Mouse (Mus musculus): ENCODE results near the gene Tst. TPM values are rescaled to one million over a fixed set of nuclear protein-coding genes. Genes with fewer than 3 reads are reported as not detected.

Tst gene
- total RNA-seq, 2 experiments from 2014 or later: 15.8 to 29.3 TPM

DNA sequence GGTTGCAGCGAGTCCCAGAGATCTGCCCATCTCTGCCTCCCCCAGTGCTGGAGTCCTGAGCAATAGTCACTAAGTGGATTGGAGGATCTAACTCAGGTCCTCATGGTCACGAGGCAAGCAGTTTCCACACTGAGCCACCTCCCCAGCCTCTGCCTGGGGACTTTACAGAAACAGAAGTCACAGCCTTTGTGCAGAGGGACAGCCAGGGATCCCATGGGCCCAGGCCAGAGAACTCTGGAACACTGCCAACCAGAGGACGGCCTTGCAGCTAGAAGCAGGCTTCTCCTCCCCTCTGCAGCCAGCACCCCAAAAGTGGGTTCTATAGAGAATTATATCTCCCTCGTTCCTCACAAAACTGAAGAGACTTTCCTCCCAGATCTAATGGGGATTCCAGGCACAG lies 3.8 kb downstream of the Tst start:
- no peak for ATAC-seq (replicated peaks; ENCODE audit: low FRiP score, poor library complexity, severe bottlenecking)

DNA sequence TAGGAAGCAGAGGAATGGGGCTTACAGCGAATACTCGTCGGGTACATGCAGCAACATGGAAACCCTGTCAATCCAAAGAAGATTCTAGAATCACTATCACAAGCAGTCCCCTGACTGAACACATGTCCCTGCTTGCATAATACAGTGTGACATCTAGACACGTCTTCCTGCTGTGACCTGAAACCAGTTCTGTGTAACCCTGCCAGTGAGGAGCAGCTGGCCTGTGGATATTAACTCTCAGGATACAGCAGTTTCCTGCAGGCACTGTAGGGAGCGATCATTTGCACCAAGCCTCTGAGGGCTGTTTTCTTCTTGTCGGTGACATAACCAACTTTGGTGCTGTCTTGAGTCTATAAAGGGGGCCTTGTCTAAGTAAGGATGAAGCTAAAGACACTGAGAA lies 4.4 kb downstream of the Tst start:
- ATAC-seq (replicated peaks; ENCODE audit: low FRiP score, poor library complexity, severe bottlenecking): no peak

DNA sequence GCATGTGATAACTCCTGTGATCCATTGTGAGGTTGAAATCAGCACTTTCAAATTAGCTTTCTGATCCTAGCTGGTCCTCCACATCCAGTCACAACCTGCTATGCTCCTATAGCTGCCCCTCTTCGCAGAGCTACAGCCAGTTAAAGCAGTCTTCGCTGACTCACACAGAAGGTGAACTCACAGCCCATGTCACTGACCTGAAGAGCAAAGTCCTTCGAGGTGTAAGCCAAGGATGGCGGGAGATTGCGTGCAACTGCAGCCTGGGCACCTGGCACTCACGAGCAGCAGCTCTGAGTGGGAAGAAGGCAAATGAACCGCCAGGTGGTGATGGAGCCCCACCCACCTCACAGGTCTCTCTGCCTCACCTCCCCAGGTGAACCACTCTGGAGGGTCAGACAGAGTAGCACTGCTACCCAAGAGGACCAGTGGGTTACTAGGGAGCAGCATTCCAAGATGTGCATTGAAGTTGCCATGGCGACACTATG lies 10.2 kb downstream of the Tst start, which contains the start of gene Tex33:
TSS of gene Tex33 (minus strand) at position 435 of the 485 bp plus-strand sequence.
- ATAC-seq (replicated peaks; ENCODE audit: low FRiP score, poor library complexity, severe bottlenecking): no peak

DNA sequence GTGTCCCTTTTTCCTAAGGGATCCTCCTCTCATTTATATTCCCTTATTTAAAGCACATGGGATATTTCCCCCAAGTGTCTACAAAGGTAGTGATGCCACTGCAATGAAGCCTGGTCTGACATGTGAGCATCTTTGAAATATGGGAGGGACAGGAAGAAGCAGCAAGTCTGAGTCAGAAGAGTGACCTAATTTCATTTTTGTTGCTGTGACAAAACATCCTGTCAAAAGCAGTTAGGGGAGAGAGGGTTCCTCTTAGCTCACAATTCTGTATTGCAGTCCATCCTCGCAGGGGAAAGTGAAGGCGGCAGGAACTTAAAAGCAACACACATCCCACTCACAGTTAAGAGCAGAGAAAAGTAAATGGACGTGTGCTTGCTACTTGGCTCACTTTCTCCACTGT lies 14.9 kb downstream of the Tst start:
- no peak for ATAC-seq (replicated peaks; ENCODE audit: low FRiP score, poor library complexity, severe bottlenecking)

DNA sequence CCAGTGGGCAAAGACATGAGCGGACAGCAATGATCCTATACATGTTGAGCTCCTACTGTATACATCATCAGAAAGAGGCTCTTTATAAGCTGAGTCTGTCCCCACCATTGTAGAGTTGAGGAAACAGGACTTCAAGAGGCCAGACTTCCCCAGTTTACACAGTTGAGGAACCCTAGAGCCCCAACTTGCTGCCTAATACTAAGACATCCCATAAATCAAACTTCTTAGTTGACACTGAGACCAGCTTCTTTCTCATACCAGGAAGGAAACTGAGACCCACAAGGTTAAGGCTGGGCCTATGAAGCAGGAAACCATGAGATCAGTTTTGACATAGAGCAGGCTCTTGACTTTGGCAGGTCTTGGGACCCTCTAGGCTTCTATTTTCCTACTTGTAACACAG lies 20.1 kb downstream of the Tst start:
- no peak for ATAC-seq (replicated peaks; ENCODE audit: low FRiP score, poor library complexity, severe bottlenecking)

DNA sequence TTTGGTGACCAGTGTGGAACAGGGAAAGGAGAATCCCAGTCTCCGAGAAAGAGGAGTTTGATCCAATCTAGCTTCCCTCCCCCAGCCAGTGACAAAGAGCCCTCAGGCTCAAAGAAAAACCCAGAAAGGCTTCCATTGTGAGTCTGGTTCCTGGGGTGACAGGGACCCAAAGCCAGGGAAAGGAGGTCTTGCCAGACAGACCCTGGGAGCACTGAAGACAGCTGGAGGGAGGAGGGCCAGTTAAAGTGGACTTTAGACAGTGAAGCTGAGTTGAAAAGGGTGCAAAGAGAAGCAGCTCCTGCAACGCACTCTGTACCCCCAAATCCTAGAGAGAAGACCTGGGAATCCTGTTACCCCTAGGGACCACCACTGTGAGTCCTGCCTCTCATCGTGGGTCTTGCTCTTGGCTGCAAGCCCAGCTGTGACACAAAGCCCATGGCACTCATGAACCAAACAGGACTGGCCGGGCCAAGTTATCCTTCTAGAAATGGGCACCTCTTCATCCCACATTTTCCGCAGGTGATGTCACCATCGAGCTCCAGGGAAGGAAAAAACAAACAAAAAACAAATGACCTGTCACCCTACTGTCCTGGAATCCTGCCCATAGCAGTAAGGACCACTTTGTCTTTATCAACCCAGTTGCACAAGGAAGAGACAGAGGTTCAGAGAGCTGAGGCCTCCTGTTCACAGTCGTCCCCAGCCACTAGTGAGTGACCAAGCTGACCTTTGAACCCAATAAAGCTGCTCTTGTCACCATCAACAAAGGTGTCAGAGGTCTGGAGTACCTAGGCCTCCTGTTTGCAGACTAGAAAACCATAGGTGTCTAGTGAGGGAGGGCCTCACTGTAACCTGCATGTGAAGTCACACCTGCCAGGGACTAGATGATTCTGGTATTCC lies 21.2 kb downstream of the Tst start:
- no peak for ATAC-seq (replicated peaks; ENCODE audit: low FRiP score, poor library complexity, severe bottlenecking)

DNA sequence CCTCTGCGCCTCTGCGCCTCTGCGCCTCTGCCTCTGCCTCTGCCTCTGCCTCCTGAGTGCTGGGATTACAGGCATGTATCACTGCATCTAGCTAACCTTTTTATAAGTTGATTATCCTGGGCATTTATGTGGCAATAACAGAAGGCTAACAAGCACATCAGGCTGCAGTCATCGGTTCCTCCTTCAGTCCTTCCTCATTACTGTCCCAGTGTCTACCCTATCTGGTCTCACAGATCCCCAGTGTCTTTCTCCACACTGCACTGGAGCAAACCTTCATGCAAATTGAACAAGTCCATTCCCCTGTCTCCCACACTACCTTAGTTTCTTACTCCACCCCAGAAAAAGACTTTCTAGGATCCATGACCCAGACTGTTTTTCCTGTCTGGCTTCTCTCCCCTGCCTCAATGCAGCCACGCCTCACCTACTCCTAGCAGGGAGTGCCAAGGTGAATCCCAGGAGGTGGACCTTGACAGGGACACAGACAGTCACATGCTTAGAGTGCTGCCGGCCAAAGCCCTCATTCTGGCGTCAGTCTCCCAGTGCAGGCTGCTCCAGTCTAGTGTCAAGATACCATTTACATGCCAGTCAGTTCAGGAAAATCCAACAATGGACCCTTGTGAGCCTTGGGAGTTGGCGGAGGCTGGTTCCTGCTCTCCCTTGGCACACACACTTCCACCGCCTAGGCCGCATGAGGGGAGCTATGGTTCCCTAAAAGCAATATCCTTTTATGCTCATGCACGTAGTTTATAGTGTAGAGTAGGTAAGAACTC lies 22.1 kb downstream of the Tst start:
- no peak for ATAC-seq (replicated peaks; ENCODE audit: low FRiP score, poor library complexity, severe bottlenecking)

DNA sequence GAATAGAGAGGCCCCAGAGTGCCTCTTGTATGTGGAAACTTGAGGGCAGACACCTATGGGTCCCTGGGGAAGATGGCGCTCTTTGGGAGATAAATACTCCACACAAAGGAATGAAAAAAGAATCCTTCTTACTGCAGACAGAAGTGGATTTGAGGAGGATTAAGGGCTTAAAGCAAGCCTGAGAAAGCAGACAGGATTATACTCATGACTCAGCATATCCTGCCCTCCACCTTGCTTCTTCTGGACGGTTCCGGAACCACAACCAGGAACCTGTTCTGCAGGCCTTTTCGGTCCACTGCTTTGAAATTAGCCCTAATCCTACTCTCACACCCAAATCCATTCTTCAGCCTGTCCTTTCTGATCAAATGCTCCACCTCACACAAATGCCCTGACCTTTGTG lies 23.6 kb downstream of the Tst start:
- ATAC-seq (replicated peaks; ENCODE audit: low FRiP score, poor library complexity, severe bottlenecking): no peak

DNA sequence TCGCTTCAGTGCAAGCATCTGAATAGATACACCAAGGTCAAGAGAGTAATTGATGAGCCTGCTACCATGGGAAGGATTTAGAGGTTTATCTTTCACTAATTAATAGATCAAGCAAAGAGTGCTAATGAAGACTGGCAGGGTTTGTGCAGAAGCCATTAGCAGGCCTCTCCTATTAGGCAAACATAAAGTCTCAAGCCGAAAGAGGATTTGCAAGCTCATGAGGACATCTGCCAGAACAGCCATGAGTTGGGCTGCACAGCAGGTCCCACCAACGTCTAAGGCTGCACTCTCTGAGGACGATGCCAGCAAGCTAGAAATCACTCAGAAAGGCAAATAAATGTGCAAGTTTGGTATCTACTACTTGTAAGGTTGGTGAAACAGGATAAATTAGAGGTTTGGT lies 25.0 kb downstream of the Tst start:
- ATAC-seq (replicated peaks; ENCODE audit: low FRiP score, poor library complexity, severe bottlenecking): no peak

DNA sequence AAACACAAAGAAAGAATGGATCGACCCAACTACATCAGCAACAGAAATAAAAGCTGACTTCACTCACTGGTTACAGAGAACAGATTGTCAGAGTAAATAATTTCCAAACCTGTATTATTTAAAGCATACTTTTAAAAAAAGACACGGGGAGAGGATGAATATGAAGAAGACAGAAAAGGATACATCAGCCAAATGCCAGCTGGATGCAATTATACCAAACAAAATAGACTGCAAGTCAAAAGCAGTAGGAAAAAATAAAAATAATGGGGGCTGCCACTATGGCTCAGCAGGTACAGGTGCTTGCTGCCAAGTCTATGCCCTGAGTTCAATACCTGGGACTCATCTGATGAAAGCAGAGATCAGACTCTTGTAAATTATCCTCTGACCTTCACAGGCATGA lies 25.5 kb downstream of the Tst start:
- ATAC-seq (replicated peaks; ENCODE audit: low FRiP score, poor library complexity, severe bottlenecking): no peak

DNA sequence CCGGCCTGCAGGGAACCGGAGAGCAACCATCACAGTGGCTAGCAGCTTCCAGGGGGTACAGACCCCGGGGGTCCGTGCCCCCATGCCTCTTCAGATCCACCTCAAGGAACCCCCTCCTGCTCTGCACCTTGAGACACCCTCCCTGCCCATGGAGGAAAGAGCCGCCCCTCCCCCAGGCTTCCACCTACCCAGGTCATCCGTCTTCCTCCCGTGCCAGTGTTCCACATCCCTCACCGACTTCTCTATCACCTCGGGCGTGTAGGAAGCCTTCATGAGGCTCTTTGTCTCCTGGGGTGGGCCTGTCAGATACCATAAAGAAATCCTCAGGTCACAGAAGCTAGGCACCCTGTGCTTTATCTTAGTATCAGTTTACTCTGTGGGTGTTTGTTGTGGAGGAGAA lies 27.2 kb downstream of the Tst start:
- no peak; the same call in 1 of the 2 replicates for ATAC-seq (replicated peaks; ENCODE audit: low FRiP score, poor library complexity, severe bottlenecking)

DNA sequence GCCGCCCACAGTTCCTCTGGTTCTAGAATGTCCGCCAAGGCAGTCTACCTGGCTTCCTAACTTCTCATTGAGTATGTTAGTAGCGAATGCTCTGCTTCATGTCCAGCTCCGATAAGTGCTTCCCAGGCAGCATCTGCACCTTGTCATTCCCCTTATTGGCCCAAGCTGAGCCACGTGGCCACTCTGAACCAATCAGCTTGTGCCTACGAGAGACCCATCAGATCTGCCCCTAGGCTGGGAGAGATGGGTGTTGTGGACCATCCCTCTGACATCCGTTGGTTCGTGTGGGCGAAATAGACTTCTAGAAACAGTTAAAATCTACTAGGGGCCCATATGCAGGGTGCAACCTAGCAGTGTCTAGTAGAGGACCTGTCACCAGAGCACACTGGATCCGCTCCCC lies 27.8 kb downstream of the Tst start:
- ATAC-seq (replicated peaks; ENCODE audit: low FRiP score, poor library complexity, severe bottlenecking): no peak

DNA sequence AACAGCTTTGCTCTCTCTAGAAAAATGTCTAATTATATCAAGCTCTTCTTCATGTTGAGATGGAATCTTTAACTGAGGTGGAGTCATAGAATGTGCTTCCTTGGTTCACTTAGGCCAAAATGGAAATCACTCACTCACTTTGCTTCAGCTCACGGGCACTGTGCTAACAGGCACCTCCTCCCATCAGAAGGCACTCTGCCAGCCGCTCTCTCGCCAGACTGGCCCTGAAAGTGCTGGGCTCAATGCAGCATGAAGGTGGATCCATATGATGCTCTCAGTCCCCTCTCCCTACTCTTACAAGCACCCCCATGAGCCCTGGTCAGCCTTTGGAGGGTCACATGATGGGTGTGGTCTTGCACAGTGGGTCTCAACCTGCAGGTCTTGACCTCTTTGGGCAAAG lies 31.5 kb downstream of the Tst start:
- no peak for ATAC-seq (replicated peaks; ENCODE audit: low FRiP score, poor library complexity, severe bottlenecking)

DNA sequence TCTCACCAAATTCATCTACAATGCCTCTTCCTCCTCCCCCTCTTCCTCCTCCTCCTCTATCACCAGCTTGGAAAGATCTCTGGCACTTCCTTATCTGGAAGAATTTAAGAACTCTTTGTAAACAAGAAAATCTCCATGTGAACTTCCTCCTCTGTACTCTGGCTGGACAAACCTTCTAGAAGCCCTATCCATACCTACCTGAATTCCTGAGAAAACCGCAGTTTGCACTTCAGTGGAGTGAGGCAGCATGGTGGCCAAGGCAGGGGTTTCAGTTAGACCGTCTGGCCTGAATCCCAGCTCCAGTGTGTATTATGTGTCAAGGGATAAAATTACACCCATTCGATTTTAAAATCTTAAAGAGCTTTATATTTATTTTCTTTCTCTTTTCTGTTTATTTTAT lies 32.9 kb downstream of the Tst start:
- ATAC-seq (replicated peaks; ENCODE audit: low FRiP score, poor library complexity, severe bottlenecking): no peak

DNA sequence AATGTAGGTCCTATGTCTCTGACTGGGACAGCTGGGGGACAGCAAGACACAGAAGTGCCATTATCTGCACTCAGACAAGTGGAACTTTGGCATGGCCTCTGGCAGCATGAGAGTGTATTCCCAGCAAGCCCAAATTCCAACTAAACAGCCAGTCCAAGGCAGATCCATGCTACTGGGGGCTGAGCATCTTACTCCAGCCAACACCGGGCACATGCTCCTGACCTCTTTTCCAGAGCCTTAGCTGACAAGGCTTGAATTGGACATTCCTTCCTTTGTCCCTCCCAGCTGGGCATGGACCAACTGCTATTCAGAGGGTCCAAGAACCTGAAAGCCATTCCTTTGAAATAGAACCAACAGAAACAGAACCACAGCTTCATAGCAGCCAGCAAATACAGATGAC lies 36.1 kb downstream of the Tst start:
- no peak for ATAC-seq (replicated peaks; ENCODE audit: low FRiP score, poor library complexity, severe bottlenecking)

DNA sequence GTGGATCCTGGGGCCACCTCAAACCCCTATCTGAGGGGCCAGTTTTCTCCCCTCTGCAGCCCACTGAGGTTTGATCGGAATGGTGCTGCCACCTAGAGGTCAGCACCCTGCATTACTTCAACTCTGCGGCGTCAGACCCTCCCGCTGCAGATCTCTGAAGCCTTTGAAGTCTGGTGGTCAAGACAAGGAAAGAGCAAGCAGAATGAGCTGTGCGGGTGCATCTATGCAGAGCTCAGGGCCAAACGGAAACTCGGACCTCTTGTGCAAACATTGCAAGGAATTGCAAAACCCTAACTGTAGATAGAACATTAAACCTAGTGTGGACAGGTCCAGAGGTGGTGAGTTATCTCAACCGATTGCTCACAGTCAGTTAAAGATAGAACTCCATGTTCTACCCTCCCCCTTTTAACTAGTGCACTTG lies 36.8 kb downstream of the Tst start:
- ATAC-seq (replicated peaks; ENCODE audit: low FRiP score, poor library complexity, severe bottlenecking): peak; percentile 59; the same call in 1 of the 2 replicates

DNA sequence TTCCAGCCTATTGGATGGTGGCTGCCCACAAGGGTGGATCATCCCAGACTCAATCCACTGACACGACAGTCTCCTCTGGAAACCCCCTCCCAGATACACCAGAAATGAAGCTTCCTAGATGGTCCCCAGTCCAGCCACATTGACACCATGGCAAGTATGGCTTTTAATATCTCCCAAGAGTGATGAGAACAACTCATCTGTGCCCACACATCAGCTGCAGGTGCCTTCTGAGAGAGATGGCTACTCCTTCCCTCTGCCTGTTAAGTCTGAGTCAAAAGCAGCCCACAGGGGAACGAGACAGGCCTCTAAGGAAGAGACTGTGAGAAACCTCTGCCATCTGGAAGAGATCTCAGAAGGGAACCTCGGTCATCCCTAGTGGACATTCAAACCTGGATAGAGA lies 37.9 kb downstream of the Tst start:
- no peak for ATAC-seq (replicated peaks; ENCODE audit: low FRiP score, poor library complexity, severe bottlenecking)

DNA sequence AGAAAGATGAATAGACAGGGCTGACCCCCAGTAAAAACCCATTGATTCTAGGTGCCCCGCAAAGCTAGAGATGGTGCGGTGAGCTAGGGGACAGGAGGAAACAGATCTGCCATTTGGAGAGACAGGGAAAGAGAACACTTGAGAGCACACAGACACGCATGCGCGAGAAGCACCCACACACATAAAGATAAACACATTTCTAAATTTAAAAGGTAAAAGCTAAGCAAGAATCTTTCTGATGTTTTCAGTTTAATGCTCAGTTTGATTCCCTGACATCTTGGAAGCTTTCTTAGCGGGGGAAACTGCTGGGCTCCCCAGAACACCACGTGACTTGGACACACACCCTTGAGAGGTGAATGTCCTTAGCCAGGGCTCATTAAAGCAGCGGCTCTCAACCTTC lies 38.8 kb downstream of the Tst start:
- no peak for ATAC-seq (replicated peaks; ENCODE audit: low FRiP score, poor library complexity, severe bottlenecking)

DNA sequence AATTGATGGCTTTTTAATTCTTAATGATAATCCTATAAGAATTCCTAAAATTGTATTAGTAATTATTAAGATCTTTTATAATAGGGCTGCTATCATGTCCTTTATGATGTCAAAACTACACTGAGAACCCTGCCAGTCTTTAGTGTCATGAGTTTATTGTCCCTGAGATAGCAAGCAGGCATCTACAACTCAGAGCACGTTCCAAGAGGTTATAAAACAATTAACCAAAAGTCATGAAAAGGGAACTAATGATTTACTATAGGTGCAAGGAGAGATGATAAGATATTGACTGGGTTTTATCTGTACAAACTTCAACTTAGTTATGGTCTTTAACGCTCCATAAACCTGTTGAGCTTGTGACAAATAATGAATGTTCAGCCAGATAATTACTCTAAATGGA lies 39.8 kb downstream of the Tst start:
- no peak for ATAC-seq (replicated peaks; ENCODE audit: low FRiP score, poor library complexity, severe bottlenecking)

DNA sequence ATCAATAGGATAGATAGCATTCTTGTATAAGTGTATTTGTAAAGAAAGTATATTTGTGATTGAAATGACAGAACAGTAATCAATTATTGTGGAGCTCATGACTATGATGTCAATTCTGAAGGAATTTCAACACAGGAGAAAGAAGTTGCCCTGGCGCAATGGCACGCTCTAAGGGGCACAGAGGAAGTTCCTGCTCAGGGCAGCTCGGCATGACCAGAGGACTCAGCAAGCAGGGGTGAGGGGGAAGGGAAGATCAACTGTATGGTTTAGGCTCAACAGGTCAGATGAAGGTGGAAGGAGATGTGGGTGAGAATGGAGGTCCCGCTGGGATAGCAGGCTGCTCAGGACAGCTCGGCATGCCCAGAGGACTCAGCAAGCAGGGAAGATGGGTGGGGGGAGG lies 50.2 kb downstream of the Tst start:
- ATAC-seq (replicated peaks; ENCODE audit: low FRiP score, poor library complexity, severe bottlenecking): no peak

DNA sequence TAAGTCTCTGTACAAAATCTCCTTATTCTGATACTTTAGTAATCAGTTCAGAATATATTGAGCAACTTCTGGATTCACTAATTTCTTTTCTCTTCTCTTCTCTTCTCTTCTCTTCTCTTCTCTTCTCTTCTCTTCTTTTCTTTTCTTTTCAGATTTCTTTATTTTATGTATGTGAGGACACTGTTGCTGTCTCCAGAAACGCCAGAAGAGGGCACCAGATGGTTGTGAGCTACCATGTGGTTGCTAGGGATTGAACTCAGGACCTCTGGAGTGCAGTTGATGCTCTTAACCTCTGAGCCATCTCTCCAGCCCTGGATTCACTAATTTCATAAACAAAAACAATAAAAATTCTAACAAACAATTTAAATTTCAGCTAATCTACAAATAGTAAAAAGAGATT lies 50.7 kb downstream of the Tst start:
- no peak for ATAC-seq (replicated peaks; ENCODE audit: low FRiP score, poor library complexity, severe bottlenecking)
